Mouse (Mus musculus) hindbrain, postnatal 0 days (tissue): ENCODE measurements at regions not wholly inside any gene's neighbourhood (a gene's known extent, or its start where the extent isn't known, plus 50 kb on each side); places are given as distances from the start of the nearest gene placed in this dataset.

ENCODE experiments used
- ATAC-seq: fragments of 200-750 bp; cut with Nextera tagmentation; 2 replicates; pipeline ENCODE4 v1.8.0; 2017; ENCODE audit warnings: mild to moderate bottlenecking, moderate TSS enrichment, moderate library complexity
- DNase-seq: peaks from one replicate; pipeline ENCODE4 v3.0.0-alpha.2; 2015; ENCODE audit warnings: low spot score
- H3K27ac ChIP-seq: fragments of 300-500 bp; sonication (generic); 2 replicates; pipeline ENCODE4 v1.5.1; 2014; ENCODE audit warnings: mild to moderate bottlenecking
- H3K27me3 ChIP-seq: fragments of 300-500 bp; sonication (generic); 2 replicates; pipeline ENCODE4 v1.6.1; 2014; ENCODE audit warnings: low read length, mixed read lengths; ENCODE audit not compliant: insufficient read depth
- H3K36me3 ChIP-seq: fragments of 300-500 bp; sonication (generic); 2 replicates; pipeline ENCODE4 v1.6.1; 2014; ENCODE audit warnings: low read length, mixed read lengths; ENCODE audit not compliant: insufficient read depth
- H3K4me1 ChIP-seq: fragments of 300-500 bp; sonication (generic); 2 replicates; pipeline ENCODE4 v1.6.1; 2014; ENCODE audit warnings: antibody characterized with exemption, low read length, mixed read lengths; ENCODE audit not compliant: insufficient read depth
- H3K4me2 ChIP-seq: fragments of 300-500 bp; sonication (generic); 2 replicates; pipeline ENCODE4 v1.6.1; 2014; ENCODE audit warnings: low read depth, mild to moderate bottlenecking, low read length, moderate library complexity, mixed read lengths
- H3K4me3 ChIP-seq: fragments of 300-500 bp; sonication (generic); 2 replicates; pipeline ENCODE4 v1.5.1; 2014; ENCODE audit warnings: low read length
- H3K9ac ChIP-seq: fragments of 300-500 bp; sonication (generic); replicated peaks from 2 replicates; pipeline ENCODE4 v1.6.1; 2014; ENCODE audit warnings: mild to moderate bottlenecking, low read length, moderate library complexity, mixed read lengths
- H3K9me3 ChIP-seq: fragments of 300-500 bp; sonication (generic); 2 replicates; pipeline ENCODE4 v1.6.1; 2016; ENCODE audit warnings: low read length, mixed read lengths
- CTCF ChIP-seq: IDR thresholded peaks from 2 replicates; pipeline ENCODE4 v1.5.1; 2016; ENCODE audit warnings: antibody characterized with exemption, control low read depth, low read depth
- WGBS: fragments of 180-500 bp; shearing (Covaris S2); extraction: QIAGEN DNeasy Blood & Tissue Kit; methylation state at CpG from one replicate; pipeline ENCODE4 v1.1.7; 2014; 5-methylcytosine and 5-hydroxymethylcytosine counted together

- no peak for DNase-seq
- Histone ChIP-seq H3K36me3 (no peaks in the 10 kb centered on the region), H3K27me3 (no peaks in the 10 kb centered on the region), H3K4me1 (no peaks in the 10 kb centered on the region), H3K9me3 (no peaks in the 10 kb centered on the region), H3K4me2 (no peak overlapping the region), H3K27ac (no peak overlapping the region), H3K9ac (no peak overlapping the region), H3K4me3 (no peak overlapping the region)
- ATAC-seq, result no peak
- TF ChIP-seq CTCF, result no peak
- 79% methylated on average over 7 of the region's 7 CpGs for WGBS
These were observed 168.2 kb downstream of the Adra2a start for GRCm38 (mm10) chr19:54212169-54212568.

- ATAC-seq (no peak), DNase-seq (no peak)
- H3K36me3 ChIP-seq, result no peaks in the 10 kb centered on the region
- no peak overlapping the region for H3K9ac ChIP-seq
- no peak overlapping the region for H3K4me3 ChIP-seq
- no peaks in the 10 kb centered on the region for H3K9me3 ChIP-seq
- no peak overlapping the region for H3K27ac ChIP-seq
- WGBS, result 68% methylated on average over 6 of the region's 6 CpGs
- H3K4me1 ChIP-seq, result no peaks in the 10 kb centered on the region
- H3K27me3 ChIP-seq, result no peaks in the 10 kb centered on the region
- no peak for TF ChIP-seq CTCF
- H3K4me2 ChIP-seq, result no peak overlapping the region
These were observed 200.2 kb downstream of the Adra2a start for GRCm38 (mm10) chr19:54244176-54244575.

- no peak overlapping the region for H3K4me2 ChIP-seq
- H3K27me3 ChIP-seq, result no peaks in the 10 kb centered on the region
- no peaks in the 10 kb centered on the region for H3K9me3 ChIP-seq
- peak; percentile 39 for DNase-seq
- 23% methylated on average over 6 of the region's 6 CpGs for WGBS
- no peak overlapping the region for H3K4me3 ChIP-seq
- no peaks in the 10 kb centered on the region for H3K4me1 ChIP-seq
- no peaks in the 10 kb centered on the region for H3K36me3 ChIP-seq
- H3K9ac ChIP-seq, result no peak overlapping the region
- TF ChIP-seq CTCF, result peak; percentile 60
- no peak for ATAC-seq
- H3K27ac ChIP-seq, result no peak overlapping the region
These were observed 204.4 kb downstream of the Adra2a start for GRCm38 (mm10) chr19:54248256-54248936.

GRCm38 (mm10) chr19:54252145-54252664 is 208.3 kb downstream of the Adra2a start:
- Histone ChIP-seq H3K4me1 (no peaks in the 10 kb centered on the region), H3K9me3 (no peaks in the 10 kb centered on the region), H3K9ac (no peak overlapping the region), H3K27ac (no peak overlapping the region), H3K4me3 (no peak overlapping the region), H3K36me3 (no peaks in the 10 kb centered on the region), H3K4me2 (no peak overlapping the region), H3K27me3 (no peaks in the 10 kb centered on the region)
- no peak for TF ChIP-seq CTCF
- WGBS, result 90% methylated on average over 7 of the region's 7 CpGs
- no peak for DNase-seq
- no peak for ATAC-seq

- Histone ChIP-seq H3K9me3 (no peaks in the 10 kb centered on the region), H3K9ac (no peak overlapping the region), H3K27me3 (no peaks in the 10 kb centered on the region), H3K36me3 (no peaks in the 10 kb centered on the region), H3K4me2 (no peak overlapping the region), H3K27ac (no peak overlapping the region), H3K4me3 (no peak overlapping the region), H3K4me1 (0 out of 2 replicates have a peak, but pooled peaks cover 6% of the 10 kb centered on the region)
- peak; percentile 35; the same call in 1 of the 2 replicates for ATAC-seq
- peak; percentile 41 for DNase-seq
- peak; percentile 56 for TF ChIP-seq CTCF
- 90% methylated on average over 3 of the region's 3 CpGs for WGBS
These were observed 213.9 kb downstream of the Adra2a start for GRCm38 (mm10) chr19:54257889-54258288.

- Histone ChIP-seq H3K36me3 (no peaks in the 10 kb centered on the region), H3K9me3 (no peaks in the 10 kb centered on the region), H3K27me3 (no peaks in the 10 kb centered on the region), H3K4me1 (0 out of 2 replicates have a peak, but pooled peaks cover 6% of the 10 kb centered on the region), H3K9ac (no peak overlapping the region), H3K4me2 (peak overlapping the region; percentile 25; the same call in 1 of the 2 replicates), H3K27ac (no peak overlapping the region), H3K4me3 (no peak overlapping the region)
- ATAC-seq (no peak), DNase-seq (no peak)
- WGBS, result 2% methylated on average over 7 of the region's 7 CpGs
- no peak for TF ChIP-seq CTCF
These were observed 215.2 kb downstream of the Adra2a start for GRCm38 (mm10) chr19:54259175-54259574.

GRCm38 (mm10) chr19:54277368-54277767 is 233.4 kb downstream of the Adra2a start:
- 86% methylated on average over 10 of the region's 10 CpGs for WGBS
- no peaks in the 10 kb centered on the region for H3K4me1 ChIP-seq
- H3K27ac ChIP-seq, result no peak overlapping the region
- H3K4me2 ChIP-seq, result no peak overlapping the region
- DNase-seq, result no peak
- no peak for TF ChIP-seq CTCF
- H3K36me3 ChIP-seq, result no peaks in the 10 kb centered on the region
- no peak for ATAC-seq
- H3K9ac ChIP-seq, result no peak overlapping the region
- H3K4me3 ChIP-seq, result no peak overlapping the region
- no peaks in the 10 kb centered on the region for H3K9me3 ChIP-seq
- H3K27me3 ChIP-seq, result no peaks in the 10 kb centered on the region
